ENCODE assay signal across 15 mouse cellular contexts in the genomic region with DNA sequence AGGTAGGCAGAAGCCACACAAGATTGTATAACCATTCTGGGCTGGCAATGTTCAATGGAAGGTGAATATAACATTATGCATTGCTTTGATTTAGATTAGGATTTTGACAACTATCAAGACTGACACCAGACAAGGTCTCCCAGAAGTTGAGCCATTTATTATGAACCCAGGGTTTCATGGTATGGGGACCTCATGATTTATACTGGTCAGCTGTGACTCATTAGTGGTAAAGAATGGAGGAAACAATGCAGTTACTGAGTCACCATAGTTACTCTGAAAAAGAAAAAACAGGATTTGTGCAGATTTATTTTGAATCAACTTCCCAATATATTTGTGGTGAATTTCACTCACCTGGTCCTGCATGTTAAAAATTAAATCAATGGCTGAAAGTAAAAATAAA. TPM values are rescaled to one million over a fixed set of nuclear protein-coding genes. Genes with fewer than 3 reads are reported as not detected.
"Had no signal": no experiment of that assay in that cellular context is flagged by ENCODE, and none has a peak within 500 bp of the region (broad histone marks: within the 10 kb centered on the region; RNA-seq: fewer than 3 reads in every experiment).

No protein-coding gene starts in this region.

- H3K4me3 ChIP-seq: liver, embryonic 13.5 days; lung, embryonic 15.5 days; megakaryocyte, embryonic 14.5 days; neural tube, embryonic 12.5 days had no signal

- ATAC-seq: intestine, embryonic 16.5 days; liver, postnatal 0 days had no signal

- H3K36me3 ChIP-seq: liver, embryonic 13.5 days; lung, embryonic 15.5 days; neural tube, embryonic 12.5 days had no signal

- H3K4me2 ChIP-seq: liver, embryonic 13.5 days; lung, embryonic 15.5 days; neural tube, embryonic 12.5 days had no signal

- H3K27ac ChIP-seq: liver, embryonic 13.5 days; lung, embryonic 15.5 days; macrophage; neural tube, embryonic 12.5 days; stomach, postnatal 0 days had no signal

- H3K27me3 ChIP-seq: liver, embryonic 13.5 days; lung, embryonic 15.5 days; megakaryocyte, embryonic 14.5 days; neural tube, embryonic 12.5 days had no signal

- H3K9me3 ChIP-seq: liver, embryonic 13.5 days; lung, embryonic 15.5 days had no signal

- H3K4me1 ChIP-seq: liver, embryonic 13.5 days; lung, embryonic 15.5 days; megakaryocyte, embryonic 14.5 days had no signal

- H3K9ac ChIP-seq: liver, embryonic 13.5 days; liver, postnatal 0 days; lung, embryonic 15.5 days; neural tube, embryonic 12.5 days had no signal

- DNase-seq: kidney, adult 8-10 months; kidney, postnatal 25 days; liver; liver, embryonic 13.5 days; liver, postnatal 0 days; lung, postnatal 14 days; midbrain, embryonic 14.5 days; right cerebral cortex, postnatal 25 days; thymus, postnatal 14 days had no signal

RNA-seq across cellular contexts. Expression of a gene that starts 18.8 kb away (rescaled TPM):
- polyA plus RNA-seq: macrophage had no signal
